Mouse (Mus musculus): ENCODE data around the gene Gm47283. TPM values are rescaled to one million over a fixed set of nuclear protein-coding genes. Genes with fewer than 3 reads are reported as not detected.

Gene Gm47283
- total RNA-seq (2023) = not detected

DNA sequence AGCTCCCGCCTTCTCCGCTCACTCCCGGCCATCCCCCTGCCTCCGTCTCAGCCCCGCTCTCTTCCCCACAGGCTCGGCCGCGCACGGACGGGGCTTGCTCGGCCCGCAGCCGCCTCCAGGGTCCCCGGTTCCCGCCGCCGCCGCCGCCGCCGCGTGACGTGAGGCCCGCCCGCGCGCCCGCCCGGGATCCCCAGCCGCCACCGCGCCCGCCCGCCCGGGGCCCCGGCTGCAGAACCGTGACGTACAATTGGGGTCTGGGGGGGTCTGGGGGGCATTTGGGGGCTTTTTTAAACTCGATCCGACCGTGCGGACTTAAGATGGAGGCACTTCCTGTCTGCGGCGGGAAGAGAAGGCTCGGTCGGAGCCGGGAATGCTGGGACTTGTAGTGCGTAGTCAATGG is at the start of gene Gm47283:
Gene Gm47283, plus strand, starts transcription at position 301 of the 400 bp plus-strand sequence.

GRCm38 (mm10) chrY:90754721-90755120 is 29.8 kb upstream of the Gm47283 start, which contains the start of gene Gm21860:
Gene Gm21860, minus strand, starts transcription at chrY:90754821.

GRCm38 (mm10) chrY:90839077-90839476 is 54.5 kb downstream of the Gm47283 start, which contains the start of gene Gm21748:
Gene Gm21748, minus strand, starts transcription at chrY:90839177.

Other genes with a start within 250 kb of the Gm47283 start
- gene Gm21860, start 29.9 kb upstream of the Gm47283 start, total RNA-seq (2023) = not detected
- not detected for gene Gm21748, start 54.4 kb downstream of the Gm47283 start, total RNA-seq (2023)